Mouse (Mus musculus): ENCODE measurements around the gene Hpcal4. TPM values are rescaled to one million over a fixed set of nuclear protein-coding genes. Genes with fewer than 3 reads are reported as not detected.
"Not testable (repeated sequence)": the region's sequence is repeated elsewhere in the genome, so short reads cannot be mapped to it uniquely, and the experiment has no call there.

The Hpcal4 gene
- total RNA-seq (2022), result under 1 TPM in 1 of 4 experiments, not detected in 3; 0.36 TPM

DNA sequence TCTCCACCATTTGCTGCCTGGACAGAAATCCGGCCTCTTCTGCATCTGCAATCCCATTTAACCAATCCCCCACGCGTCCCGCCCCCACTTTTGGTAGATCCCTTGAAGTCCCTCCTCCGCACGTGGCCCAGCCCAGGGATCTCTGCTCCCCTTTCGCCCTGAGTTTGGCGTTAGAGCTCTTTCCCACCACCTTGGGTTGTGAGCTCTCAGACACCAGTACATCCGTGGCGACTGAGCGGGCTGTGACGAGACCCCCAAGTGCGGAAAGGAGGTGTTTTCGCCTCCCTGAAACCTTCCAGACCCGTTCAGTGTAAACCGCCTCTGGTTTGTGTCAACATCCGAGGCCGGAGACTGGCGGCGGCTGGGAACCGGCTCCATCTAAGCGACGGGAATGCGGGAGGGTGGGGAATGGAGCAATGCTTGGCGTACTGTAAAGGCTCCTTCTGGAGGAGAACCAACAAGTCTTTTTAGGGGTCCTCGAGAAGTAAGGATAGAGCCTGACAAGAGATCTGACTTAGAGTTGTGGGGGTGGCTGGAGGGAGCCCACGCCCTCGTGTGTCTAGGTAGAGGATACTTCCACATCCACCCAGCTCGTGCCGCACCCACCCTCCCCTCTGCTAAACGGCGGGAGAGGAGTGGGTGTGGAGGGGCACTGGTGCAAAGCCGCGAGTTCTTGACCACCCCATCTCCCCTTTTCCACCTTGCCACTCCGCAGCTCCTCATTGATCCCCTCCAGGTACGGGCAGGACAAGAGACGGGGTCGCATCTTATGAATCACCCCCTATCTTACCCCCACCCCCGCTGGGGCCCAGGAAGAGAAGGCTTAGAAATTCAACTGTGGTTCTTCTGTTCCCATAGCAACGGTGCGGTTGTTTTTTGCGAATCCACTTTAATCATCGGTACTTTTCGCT lies at the start of gene Hpcal4:
Hpcal4 (plus strand) TSS at position 900 of the 911 bp plus-strand sequence.
- DNase-seq (ENCODE audit: low spot score in 2 of 2), result no peak

DNA sequence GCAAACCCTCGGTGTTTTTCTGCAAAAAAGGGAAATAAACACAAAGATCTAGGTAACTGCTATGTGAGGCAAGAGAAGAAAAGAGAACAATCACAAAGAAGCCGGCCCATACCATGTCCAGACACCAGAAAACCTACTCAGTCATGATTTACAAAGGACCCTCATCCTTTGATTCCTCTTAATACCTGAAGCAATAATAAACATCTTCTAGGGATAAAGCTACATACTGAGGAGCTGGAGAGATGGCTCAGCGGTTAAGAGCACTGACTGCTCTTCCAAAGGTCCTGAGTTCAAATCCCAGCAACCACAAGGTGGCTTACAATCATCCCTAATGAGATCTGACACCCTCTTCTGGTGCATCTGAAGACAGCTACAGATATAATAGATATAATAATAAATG lies 45.5 kb upstream of the Hpcal4 start:
- no peak for DNase-seq (ENCODE audit: low spot score in 2 of 2)

- DNase-seq (ENCODE audit: low spot score in 2 of 2), result peak; percentile 43 to 55
Observed at GRCm38 (mm10) chr4:123139513-123140154, 43.4 kb upstream of the Hpcal4 start, which contains the start of gene Ppie. Gene Ppie, minus strand, starts transcription at chr4:123139951.

GRCm38 (mm10) chr4:123147446-123148150 lies 35.4 kb upstream of the Hpcal4 start:
- DNase-seq (ENCODE audit: low spot score in 2 of 2), result no peak

- DNase-seq (ENCODE audit: low spot score in 2 of 2), result no peak
Observed at GRCm38 (mm10) chr4:123152003-123152402, 31.0 kb upstream of the Hpcal4 start.

- no peak for DNase-seq (ENCODE audit: low spot score in 2 of 2)
Observed at GRCm38 (mm10) chr4:123152976-123153375, 30.1 kb upstream of the Hpcal4 start.

GRCm38 (mm10) chr4:123155004-123155403 lies 28.0 kb upstream of the Hpcal4 start:
- no peak for DNase-seq (ENCODE audit: low spot score in 2 of 2)

DNA sequence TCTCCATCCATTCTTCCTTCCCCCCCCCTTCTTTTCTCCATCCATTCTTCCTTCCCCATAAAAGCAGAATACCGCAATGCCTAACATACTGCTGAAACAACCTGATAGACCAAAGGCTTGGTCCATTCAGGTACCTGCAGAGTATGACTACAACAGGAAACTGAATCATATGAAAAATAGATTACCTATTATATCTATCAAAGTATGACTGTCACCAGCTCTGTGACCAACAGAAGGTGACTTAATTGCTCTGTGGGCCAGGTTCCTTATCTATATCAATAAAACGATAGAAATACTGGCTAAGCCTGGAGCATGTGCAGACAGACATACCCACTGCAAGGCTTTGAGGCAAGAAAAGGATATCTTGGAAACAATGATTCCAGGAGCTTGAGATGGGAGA lies 27.6 kb upstream of the Hpcal4 start:
- no peak for DNase-seq (ENCODE audit: low spot score in 2 of 2)

GRCm38 (mm10) chr4:123155840-123156239 lies 27.2 kb upstream of the Hpcal4 start:
- DNase-seq (ENCODE audit: low spot score in 2 of 2), result no peak

GRCm38 (mm10) chr4:123160571-123160970 lies 22.5 kb upstream of the Hpcal4 start:
- DNase-seq (ENCODE audit: low spot score in 2 of 2), result no peak

- DNase-seq (ENCODE audit: low spot score in 2 of 2), result not testable (repeated sequence)
Observed at GRCm38 (mm10) chr4:123161251-123161650, 21.8 kb upstream of the Hpcal4 start.

- DNase-seq (ENCODE audit: low spot score in 2 of 2), result no peak
Observed at GRCm38 (mm10) chr4:123162305-123162917, 20.6 kb upstream of the Hpcal4 start.

DNA sequence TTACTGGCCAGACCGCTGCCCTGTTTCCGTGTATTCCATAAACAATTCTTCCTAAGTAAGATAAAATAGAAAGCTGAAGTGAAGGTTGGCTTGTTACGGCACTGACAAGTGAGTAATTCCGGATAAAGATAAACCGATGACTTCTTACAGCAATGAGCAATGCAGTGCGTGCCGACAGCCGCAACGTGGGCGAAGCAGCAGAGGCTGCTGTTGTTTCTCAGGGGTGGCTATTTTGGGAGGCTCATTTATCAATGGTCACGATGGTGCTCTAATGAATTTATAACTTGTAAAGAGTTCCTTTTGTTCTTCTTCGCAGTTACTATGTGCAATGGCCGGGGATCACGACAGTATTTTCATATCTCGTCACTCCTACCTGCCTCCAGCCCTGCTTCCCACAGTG lies 18.9 kb upstream of the Hpcal4 start:
- no peak for DNase-seq (ENCODE audit: low spot score in 2 of 2)

DNA sequence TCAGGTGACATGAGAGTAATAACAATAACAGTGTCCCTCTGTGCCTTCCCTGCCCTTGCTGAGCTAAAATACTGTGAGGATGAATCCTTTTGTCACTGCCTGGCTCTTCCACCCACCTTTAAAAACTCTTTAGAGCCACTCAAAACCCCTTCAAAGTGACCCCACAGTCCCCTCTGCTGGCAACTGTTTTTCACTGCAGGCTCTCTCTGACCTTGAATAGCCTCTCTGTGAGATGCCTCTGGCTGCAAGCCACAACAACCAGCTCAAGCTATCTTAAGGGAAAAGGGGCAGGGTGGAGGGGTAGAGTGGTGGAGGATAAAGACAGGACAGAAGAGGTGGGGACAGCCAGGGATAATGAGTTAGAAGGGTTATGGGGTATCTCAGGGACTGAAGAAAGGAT lies 11.2 kb upstream of the Hpcal4 start:
- no peak for DNase-seq (ENCODE audit: low spot score in 2 of 2)

DNA sequence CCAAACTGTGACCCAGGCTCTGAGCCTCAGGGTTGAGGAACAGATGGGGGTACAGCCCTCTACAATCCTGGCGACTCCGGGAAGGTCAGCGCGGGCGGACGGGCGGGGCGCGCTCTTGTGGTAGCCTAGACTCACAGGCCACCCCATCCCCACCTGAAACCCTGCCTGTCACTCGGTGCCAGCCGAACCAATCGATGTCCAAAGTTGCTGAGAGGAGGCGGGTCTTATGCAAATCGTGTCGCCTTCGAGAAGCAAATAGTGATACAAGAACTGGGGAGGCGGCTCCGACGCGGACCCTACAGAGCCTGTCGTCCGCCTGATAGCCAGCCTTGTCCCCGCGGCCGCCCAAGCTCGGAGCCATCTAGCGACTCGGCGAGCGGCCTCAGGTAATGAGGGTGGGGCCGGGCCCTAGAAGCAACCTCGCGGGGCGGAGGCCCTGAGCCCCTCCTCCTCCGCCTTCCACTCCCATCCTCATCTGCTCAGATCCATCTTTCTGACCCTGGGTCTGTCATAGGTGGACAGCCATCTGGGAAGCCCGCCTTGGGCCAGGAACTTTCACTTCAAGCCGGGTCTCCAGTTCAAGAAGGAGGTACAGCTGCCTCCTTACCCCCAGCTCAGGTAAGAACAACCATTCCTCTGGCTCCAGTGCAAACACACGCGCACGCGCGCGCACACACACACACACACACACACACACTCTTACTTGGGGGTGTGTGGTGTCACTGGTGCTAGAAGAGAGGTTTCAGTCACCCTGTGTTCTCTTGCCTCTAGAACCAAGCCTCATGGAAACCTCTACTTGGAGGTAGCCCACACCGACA lies 421 bp downstream of the Hpcal4 start:
- peak; percentile 20 to 48 for DNase-seq (ENCODE audit: low spot score in 2 of 2)

GRCm38 (mm10) chr4:123184816-123185215 lies 1.8 kb downstream of the Hpcal4 start:
- DNase-seq (ENCODE audit: low spot score in 2 of 2), result no peak

DNA sequence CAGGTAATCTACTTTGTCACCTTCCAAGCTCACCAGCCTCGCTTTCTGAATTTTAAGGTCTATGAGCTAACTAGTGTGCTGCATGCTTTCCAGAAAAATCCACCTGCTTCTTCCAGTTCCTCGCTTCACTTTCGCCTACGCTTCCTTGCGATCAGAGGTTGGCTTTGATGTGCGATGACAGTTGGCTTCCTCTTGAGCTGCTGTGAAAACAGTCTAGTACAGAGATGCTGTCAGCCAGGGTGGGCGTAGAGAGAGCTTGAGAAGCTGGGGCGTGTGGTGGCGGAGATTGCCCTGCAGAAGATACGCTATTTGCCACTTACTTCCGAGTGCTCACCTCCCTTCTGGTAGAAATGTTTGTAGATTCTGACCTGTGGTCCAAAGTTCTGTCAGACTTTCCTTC lies 9.3 kb downstream of the Hpcal4 start:
- no peak for DNase-seq (ENCODE audit: low spot score in 2 of 2)

- DNase-seq (ENCODE audit: low spot score in 2 of 2), result no peak
Observed at GRCm38 (mm10) chr4:123193791-123194190, 10.8 kb downstream of the Hpcal4 start.

- DNase-seq (ENCODE audit: low spot score in 2 of 2), result no peak
Observed at GRCm38 (mm10) chr4:123196695-123197094, 13.7 kb downstream of the Hpcal4 start.

- DNase-seq (ENCODE audit: low spot score in 2 of 2), result peak; percentile 22 to 29
Observed at GRCm38 (mm10) chr4:123200771-123201185, 17.8 kb downstream of the Hpcal4 start.

All from gastrocnemius, adult 8-10 months (tissue).